Mouse (Mus musculus): ENCODE measurements around the gene Cd8b1. TPM values are rescaled to one million over a fixed set of nuclear protein-coding genes. Genes with fewer than 3 reads are reported as not detected.
"Not testable (repeated sequence)": the region's sequence is repeated elsewhere in the genome, so short reads cannot be mapped to it uniquely, and the experiment has no call there.

The Cd8b1 gene
- polyA plus RNA-seq, 1 experiment from 2014 or later: not detected

GRCm38 (mm10) chr6:71307486-71307885, 15.1 kb upstream of the Cd8b1 start:
- Histone ChIP-seq H3K27me3 (ENCODE audit: control insufficient read depth, insufficient read depth, low read length) (no peaks in the 10 kb centered on the region), H3K4me3 (ENCODE audit: low read depth, low read length) (no peak overlapping the region), H3K36me3 (ENCODE audit: control insufficient read depth, insufficient read depth, low read length) (no peaks in the 10 kb centered on the region), H3K27ac (ENCODE audit: low read depth, low read length) (no peak overlapping the region), H3K4me1 (ENCODE audit: control insufficient read depth, insufficient read depth, low read length) (no peaks in the 10 kb centered on the region), H3K9me3 (ENCODE audit: control insufficient read depth, low read length) (no peaks in the 10 kb centered on the region), H3K9ac (replicated peaks; ENCODE audit: low read depth, low read length) (no peak overlapping the region), H3K4me2 (ENCODE audit: low read depth, low read length) (no peak overlapping the region)
- WGBS: 91% methylated on average over 8 of the region's 8 CpGs
- no peak for ATAC-seq (ENCODE audit: low read depth)

- Histone ChIP-seq H3K9me3 (ENCODE audit: control insufficient read depth, low read length) (no peaks in the 10 kb centered on the region), H3K4me2 (ENCODE audit: low read depth, low read length) (no peak within 1 kb of the TSS), H3K27ac (ENCODE audit: low read depth, low read length) (no peak within 1 kb of the TSS), H3K27me3 (ENCODE audit: control insufficient read depth, insufficient read depth, low read length) (no peaks in the 10 kb centered on the region), H3K9ac (replicated peaks; ENCODE audit: low read depth, low read length) (no peak within 1 kb of the TSS), H3K4me3 (ENCODE audit: low read depth, low read length) (no peak within 1 kb of the TSS), H3K4me1 (ENCODE audit: control insufficient read depth, insufficient read depth, low read length) (no peaks in the 10 kb centered on the region), H3K36me3 (ENCODE audit: control insufficient read depth, insufficient read depth, low read length) (no peaks in the 10 kb centered on the region)
- ATAC-seq (ENCODE audit: low read depth): no peak
- WGBS: 79% methylated on average over 3 of the region's 3 CpGs
Measured at GRCm38 (mm10) chr6:71321826-71322283, 733 bp upstream of the Cd8b1 start, which contains the start of gene Smyd1. TSS of gene Smyd1 (minus strand) at chr6:71322233.

GRCm38 (mm10) chr6:71324816-71325215, 2.2 kb downstream of the Cd8b1 start:
- no peak for ATAC-seq (ENCODE audit: low read depth)
- no peaks in the 10 kb centered on the region for H3K4me1 ChIP-seq (ENCODE audit: control insufficient read depth, insufficient read depth, low read length)
- H3K36me3 ChIP-seq (ENCODE audit: control insufficient read depth, insufficient read depth, low read length): no peaks in the 10 kb centered on the region
- no peak overlapping the region for H3K4me2 ChIP-seq (ENCODE audit: low read depth, low read length)
- H3K27ac ChIP-seq (ENCODE audit: low read depth, low read length): no peak overlapping the region
- no peaks in the 10 kb centered on the region for H3K9me3 ChIP-seq (ENCODE audit: control insufficient read depth, low read length)
- no peak overlapping the region for H3K4me3 ChIP-seq (ENCODE audit: low read depth, low read length)
- H3K27me3 ChIP-seq (ENCODE audit: control insufficient read depth, insufficient read depth, low read length): no peaks in the 10 kb centered on the region
- no peak overlapping the region for H3K9ac ChIP-seq (replicated peaks; ENCODE audit: low read depth, low read length)
- 92% methylated on average over 9 of the region's 9 CpGs for WGBS

- no peaks in the 10 kb centered on the region for H3K4me1 ChIP-seq (ENCODE audit: control insufficient read depth, insufficient read depth, low read length)
- no peak overlapping the region for H3K9ac ChIP-seq (replicated peaks; ENCODE audit: low read depth, low read length)
- no peaks in the 10 kb centered on the region for H3K27me3 ChIP-seq (ENCODE audit: control insufficient read depth, insufficient read depth, low read length)
- no peak overlapping the region for H3K4me2 ChIP-seq (ENCODE audit: low read depth, low read length)
- no peak overlapping the region for H3K4me3 ChIP-seq (ENCODE audit: low read depth, low read length)
- no peaks in the 10 kb centered on the region for H3K9me3 ChIP-seq (ENCODE audit: control insufficient read depth, low read length)
- 85% methylated on average over 6 of the region's 6 CpGs for WGBS
- no peak overlapping the region for H3K27ac ChIP-seq (ENCODE audit: low read depth, low read length)
- no peaks in the 10 kb centered on the region for H3K36me3 ChIP-seq (ENCODE audit: control insufficient read depth, insufficient read depth, low read length)
- no peak for ATAC-seq (ENCODE audit: low read depth)
Measured at GRCm38 (mm10) chr6:71329881-71330280, 7.3 kb downstream of the Cd8b1 start.

- 87% methylated on average over 7 of the region's 7 CpGs for WGBS
- H3K9me3 ChIP-seq (ENCODE audit: control insufficient read depth, low read length): no peaks in the 10 kb centered on the region
- H3K4me2 ChIP-seq (ENCODE audit: low read depth, low read length): no peak overlapping the region
- no peak overlapping the region for H3K4me3 ChIP-seq (ENCODE audit: low read depth, low read length)
- no peak for ATAC-seq (ENCODE audit: low read depth)
- H3K27ac ChIP-seq (ENCODE audit: low read depth, low read length): no peak overlapping the region
- no peak overlapping the region for H3K9ac ChIP-seq (replicated peaks; ENCODE audit: low read depth, low read length)
- no peaks in the 10 kb centered on the region for H3K4me1 ChIP-seq (ENCODE audit: control insufficient read depth, insufficient read depth, low read length)
- no peaks in the 10 kb centered on the region for H3K36me3 ChIP-seq (ENCODE audit: control insufficient read depth, insufficient read depth, low read length)
- H3K27me3 ChIP-seq (ENCODE audit: control insufficient read depth, insufficient read depth, low read length): no peaks in the 10 kb centered on the region
Measured at GRCm38 (mm10) chr6:71330486-71330885, 7.9 kb downstream of the Cd8b1 start.

GRCm38 (mm10) chr6:71331491-71331890, 8.9 kb downstream of the Cd8b1 start:
- H3K27me3 ChIP-seq (ENCODE audit: control insufficient read depth, insufficient read depth, low read length); H3K9me3 ChIP-seq (ENCODE audit: control insufficient read depth, low read length); ATAC-seq (ENCODE audit: low read depth); H3K9ac ChIP-seq (replicated peaks; ENCODE audit: low read depth, low read length); H3K4me1 ChIP-seq (ENCODE audit: control insufficient read depth, insufficient read depth, low read length); H3K4me2 ChIP-seq (ENCODE audit: low read depth, low read length); H3K27ac ChIP-seq (ENCODE audit: low read depth, low read length); H3K4me3 ChIP-seq (ENCODE audit: low read depth, low read length); H3K36me3 ChIP-seq (ENCODE audit: control insufficient read depth, insufficient read depth, low read length): not testable (repeated sequence)
- WGBS: 83% methylated on average over 1 of the region's 4 CpGs

- Histone ChIP-seq H3K9me3 (ENCODE audit: control insufficient read depth, low read length) (no peaks in the 10 kb centered on the region), H3K4me1 (ENCODE audit: control insufficient read depth, insufficient read depth, low read length) (no peaks in the 10 kb centered on the region), H3K4me3 (ENCODE audit: low read depth, low read length) (no peak overlapping the region), H3K9ac (replicated peaks; ENCODE audit: low read depth, low read length) (no peak overlapping the region), H3K27me3 (ENCODE audit: control insufficient read depth, insufficient read depth, low read length) (no peaks in the 10 kb centered on the region), H3K27ac (ENCODE audit: low read depth, low read length) (no peak overlapping the region), H3K4me2 (ENCODE audit: low read depth, low read length) (no peak overlapping the region), H3K36me3 (ENCODE audit: control insufficient read depth, insufficient read depth, low read length) (no peaks in the 10 kb centered on the region)
- WGBS: 83% methylated on average over 11 of the region's 11 CpGs
- ATAC-seq (ENCODE audit: low read depth): no peak
Measured at GRCm38 (mm10) chr6:71332236-71332965, 9.8 kb downstream of the Cd8b1 start.

GRCm38 (mm10) chr6:71333031-71333430, 10.4 kb downstream of the Cd8b1 start:
- no peaks in the 10 kb centered on the region for H3K36me3 ChIP-seq (ENCODE audit: control insufficient read depth, insufficient read depth, low read length)
- no peaks in the 10 kb centered on the region for H3K9me3 ChIP-seq (ENCODE audit: control insufficient read depth, low read length)
- H3K4me2 ChIP-seq (ENCODE audit: low read depth, low read length): no peak overlapping the region
- H3K9ac ChIP-seq (replicated peaks; ENCODE audit: low read depth, low read length): no peak overlapping the region
- 73% methylated on average over 3 of the region's 3 CpGs for WGBS
- no peaks in the 10 kb centered on the region for H3K4me1 ChIP-seq (ENCODE audit: control insufficient read depth, insufficient read depth, low read length)
- H3K4me3 ChIP-seq (ENCODE audit: low read depth, low read length): no peak overlapping the region
- no peak for ATAC-seq (ENCODE audit: low read depth)
- no peak overlapping the region for H3K27ac ChIP-seq (ENCODE audit: low read depth, low read length)
- no peaks in the 10 kb centered on the region for H3K27me3 ChIP-seq (ENCODE audit: control insufficient read depth, insufficient read depth, low read length)

GRCm38 (mm10) chr6:71333578-71334273, 11.1 kb downstream of the Cd8b1 start:
- Histone ChIP-seq H3K36me3 (ENCODE audit: control insufficient read depth, insufficient read depth, low read length) (no peaks in the 10 kb centered on the region), H3K9ac (replicated peaks; ENCODE audit: low read depth, low read length) (no peak overlapping the region), H3K4me3 (ENCODE audit: low read depth, low read length) (no peak overlapping the region), H3K27me3 (ENCODE audit: control insufficient read depth, insufficient read depth, low read length) (no peaks in the 10 kb centered on the region), H3K27ac (ENCODE audit: low read depth, low read length) (no peak overlapping the region), H3K4me1 (ENCODE audit: control insufficient read depth, insufficient read depth, low read length) (no peaks in the 10 kb centered on the region), H3K4me2 (ENCODE audit: low read depth, low read length) (no peak overlapping the region), H3K9me3 (ENCODE audit: control insufficient read depth, low read length) (no peaks in the 10 kb centered on the region)
- no peak for ATAC-seq (ENCODE audit: low read depth)
- 92% methylated on average over 11 of the region's 11 CpGs for WGBS

Measured in neural tube, embryonic 14.5 days (tissue).